Comparison of ENCODE assay signal across 13 mouse cellular contexts in the genomic region with DNA sequence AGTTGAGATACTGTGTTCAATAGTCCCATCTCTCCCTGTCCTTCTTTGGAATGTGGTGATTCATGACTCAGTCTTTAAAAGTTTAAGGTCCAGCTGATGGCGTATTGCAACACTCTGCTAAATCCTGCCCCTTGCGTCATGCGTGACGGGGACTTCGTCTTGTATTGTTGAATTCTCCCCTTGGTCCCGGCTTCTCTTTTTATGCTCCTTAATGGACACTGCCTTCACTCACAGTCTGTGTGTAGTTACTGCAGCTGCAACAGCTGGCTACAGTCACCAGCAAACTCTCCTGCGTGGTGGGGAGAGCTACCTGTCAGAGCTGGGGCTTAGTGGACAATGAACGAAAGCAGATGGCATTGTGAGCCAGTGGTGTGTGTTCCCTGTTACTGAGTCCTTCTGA. TPM values are rescaled to one million over a fixed set of nuclear protein-coding genes. Genes with fewer than 3 reads are reported as not detected.
A peak's percentile ranks its signal among the peaks of the same experiment; 100 is the strongest.
DNase-seq lines count a peak whose midpoint lies in the region; ATAC-seq and TF ChIP-seq lines count a peak whose summit lies in the region.
"Had no signal": no experiment of that assay in that cellular context is flagged by ENCODE, and none has a peak within 500 bp of the region (broad histone marks: within the 10 kb centered on the region; RNA-seq: fewer than 3 reads in every experiment).

No protein-coding gene starts in this region.

- H3K9me3 ChIP-seq in heart, embryonic 12.5 days (replicated peaks), result 0 out of 2 replicates have a peak, but pooled peaks cover 3% of the 10 kb centered on the region
- no peaks in the 10 kb centered on the region for H3K9me3 ChIP-seq in lung, postnatal 0 days (ENCODE audit: low read length)
- no peaks in the 10 kb centered on the region for H3K9me3 ChIP-seq in neural tube, embryonic 15.5 days (replicated peaks)
- H3K9me3 ChIP-seq: embryonic facial prominence, embryonic 12.5 days had no signal

- no peak; the same call in none of the 2 replicates for TF ChIP-seq EP300 in lung, postnatal 0 days (IDR thresholded peaks at IDR 0.05)

- no peak for TF ChIP-seq CTCF in lung, postnatal 0 days (IDR thresholded peaks at IDR 0.05)

- peaks cover 43% of the 10 kb centered on the region for H3K4me1 ChIP-seq in heart, embryonic 12.5 days (replicated peaks)
- no peaks in the 10 kb centered on the region; the same call in 1 of the 2 replicates for H3K4me1 ChIP-seq in lung, postnatal 0 days (ENCODE audit: insufficient read depth, low read depth, low read length)
- peaks cover 25% of the 10 kb centered on the region for H3K4me1 ChIP-seq in neural tube, embryonic 15.5 days

- H3K27ac ChIP-seq in heart, embryonic 12.5 days (ENCODE audit: poor library complexity, severe bottlenecking), result no peak overlapping the region
- peak overlapping the region; percentile 20; the same call in 1 of the 2 replicates for H3K27ac ChIP-seq in lung, postnatal 0 days (ENCODE audit: low read length)
- H3K27ac ChIP-seq in neural tube, embryonic 15.5 days (replicated peaks), result no peak overlapping the region
- H3K27ac ChIP-seq: embryonic facial prominence, embryonic 12.5 days; hindbrain, postnatal 0 days; macrophage had no signal

- no peak overlapping the region for H3K4me2 ChIP-seq in heart, embryonic 12.5 days
- no peak overlapping the region for H3K4me2 ChIP-seq in lung, postnatal 0 days (replicated peaks; ENCODE audit: low read depth, low read length)
- no peak overlapping the region for H3K4me2 ChIP-seq in neural tube, embryonic 15.5 days
- H3K4me2 ChIP-seq: embryonic facial prominence, embryonic 12.5 days had no signal

- ATAC-seq in heart, embryonic 12.5 days (ENCODE audit: insufficient number of reproducible peaks, low FRiP score), result no peak
- peak; percentile 77 for ATAC-seq in granulocyte monocyte progenitor cell, adult 5-6 weeks (replicated peaks; ENCODE audit: poor library complexity, severe bottlenecking)
- peak; percentile 86 for ATAC-seq in lung, postnatal 0 days
- ATAC-seq in erythroblast, adult 5-6 weeks (replicated peaks; ENCODE audit: low FRiP score, poor library complexity, severe bottlenecking), result no peak
- ATAC-seq in neural tube, embryonic 15.5 days (ENCODE audit: low FRiP score), result no peak

- H3K4me3 ChIP-seq in heart, embryonic 12.5 days, result no peak overlapping the region
- no peak overlapping the region for H3K4me3 ChIP-seq in lung, postnatal 0 days (ENCODE audit: low read depth, low read length)
- no peak overlapping the region for H3K4me3 ChIP-seq in neural tube, embryonic 15.5 days (replicated peaks)
- H3K4me3 ChIP-seq: embryonic facial prominence, embryonic 12.5 days had no signal

- peaks cover 52% of the 10 kb centered on the region for H3K36me3 ChIP-seq in heart, embryonic 12.5 days
- no peaks in the 10 kb centered on the region; the same call in 1 of the 2 replicates for H3K36me3 ChIP-seq in lung, postnatal 0 days (ENCODE audit: insufficient read depth, low read length)
- peaks cover 19% of the 10 kb centered on the region for H3K36me3 ChIP-seq in neural tube, embryonic 15.5 days

- no peaks in the 10 kb centered on the region for H3K27me3 ChIP-seq in heart, embryonic 12.5 days (replicated peaks)
- H3K27me3 ChIP-seq in lung, postnatal 0 days (replicated peaks; ENCODE audit: insufficient read depth, low read length), result no peaks in the 10 kb centered on the region
- no peaks in the 10 kb centered on the region for H3K27me3 ChIP-seq in neural tube, embryonic 15.5 days (replicated peaks)
- H3K27me3 ChIP-seq: embryonic facial prominence, embryonic 12.5 days had no signal

- 80% methylated on average over 8 of the region's 8 CpGs for WGBS in heart, embryonic 12.5 days
- 66% methylated on average over 8 of the region's 8 CpGs for WGBS in lung, postnatal 0 days
- 70% methylated on average over 8 of the region's 8 CpGs for WGBS in neural tube, embryonic 15.5 days

- peak; percentile 40 for DNase-seq in heart, adult 8-10 months (ENCODE audit: low spot score)
- DNase-seq in NIH3T3 (ENCODE audit: low read depth), result peak; percentile 43
- peak; percentile 86 for DNase-seq in lung, postnatal 0 days (ENCODE audit: low spot score)
- no peak for DNase-seq in embryo, embryonic 9.5 days (ENCODE audit: extremely low spot score)
- DNase-seq: layer of hippocampus, postnatal 36 days; right cerebral cortex, postnatal 14 days had no signal

- no peak overlapping the region for H3K9ac ChIP-seq in heart, embryonic 12.5 days
- no peak overlapping the region for H3K9ac ChIP-seq in lung, postnatal 0 days (replicated peaks; ENCODE audit: low read depth)
- H3K9ac ChIP-seq in neural tube, embryonic 15.5 days (replicated peaks), result no peak overlapping the region
- H3K9ac ChIP-seq: embryonic facial prominence, embryonic 12.5 days had no signal

RNA-seq across cellular contexts. Expression of gene Cnn3, which starts 23.2 kb away (rescaled TPM):
- 10 to 100 TPM; 30.4 to 35.4 (median 33.8) TPM for total RNA-seq in heart, adult 8-10 months (2022)
- polyA plus RNA-seq in heart, embryonic 12.5 days (2016; fragmentation: Nextera tagmentation; extraction: Ambion mirVana), result 455 and 460 TPM in 2 replicates
- total RNA-seq in granulocyte monocyte progenitor cell, adult 5-6 weeks (2014; fragmentation: Nextera tagmentation), result 34.5 and 37.7 TPM in 2 replicates
- total RNA-seq in granulocyte monocyte progenitor cell, adult 5-6 weeks (2017), result 24.6 and 28.0 TPM in 2 replicates
- 342 and 379 TPM in 2 replicates for polyA plus RNA-seq in lung, postnatal 0 days (2015; fragmentation: Nextera tagmentation; extraction: Ambion mirVana)
- total RNA-seq in erythroblast, adult 5-6 weeks (2015; ENCODE audit: low replicate concordance), result 16.9 and 34.3 TPM in 2 replicates
- 1.1 and 6.4 TPM in 2 replicates for total RNA-seq in erythroblast, adult 5-6 weeks (2017; ENCODE audit: low replicate concordance)
- 381 and 465 TPM in 2 replicates for polyA plus RNA-seq in neural tube, embryonic 15.5 days (2015; fragmentation: Nextera tagmentation; extraction: Ambion mirVana)

Comparison
In these comparisons a context has a peak if more than half of its experiments do, and no peak if none do; other contexts are left out.
1. ATAC-seq: peak in granulocyte monocyte progenitor cell, adult 5-6 weeks (single experiment) and lung, postnatal 0 days (single experiment); none in heart, embryonic 12.5 days (single experiment), erythroblast, adult 5-6 weeks (single experiment) and neural tube, embryonic 15.5 days (single experiment).